Mouse (Mus musculus): ENCODE results near the gene Ubp1.

Ubp1 gene

DNA sequence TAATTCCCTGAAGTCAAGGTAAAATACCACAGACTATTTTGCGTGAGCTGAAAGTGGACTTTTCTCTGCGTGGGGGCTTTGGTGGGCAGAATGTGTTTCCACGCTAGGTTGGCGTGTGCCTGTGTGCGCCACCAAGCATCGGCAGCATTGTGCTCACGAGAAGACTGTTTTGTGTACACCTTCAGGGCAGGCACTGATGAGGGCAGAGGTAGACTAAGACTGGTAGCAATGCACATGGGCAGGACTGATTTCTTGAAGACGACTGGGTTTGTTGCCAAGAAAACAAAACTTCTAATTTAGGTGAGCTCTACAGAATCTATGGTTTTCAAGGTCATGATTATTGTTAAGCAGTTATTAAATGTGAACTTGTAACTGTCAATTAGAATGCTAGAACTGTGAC lies 38.7 kb downstream of the Ubp1 start:
- DNase-seq (ENCODE audit: low read depth, low spot score), result no peak

DNA sequence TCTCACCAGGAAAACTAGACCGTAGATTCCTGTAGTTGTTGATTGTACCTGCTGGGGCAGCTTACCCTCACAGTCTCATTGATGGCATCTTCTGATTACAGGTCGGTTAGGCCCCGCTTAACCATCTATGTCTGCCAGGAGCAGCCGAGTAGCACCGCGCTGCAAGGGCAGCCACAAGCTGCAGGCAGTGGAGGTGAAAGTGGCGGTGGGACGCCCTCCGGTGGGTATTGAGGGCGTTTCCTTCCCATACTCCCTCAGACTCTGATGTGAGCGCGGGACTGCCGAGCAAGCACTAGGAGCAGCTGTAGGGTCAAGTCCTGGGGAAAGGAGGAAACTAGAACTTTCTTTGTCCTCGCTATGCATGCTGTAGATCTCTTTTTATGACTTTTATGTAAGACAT lies 39.3 kb downstream of the Ubp1 start:
- DNase-seq (ENCODE audit: low read depth, low spot score), result no peak

DNA sequence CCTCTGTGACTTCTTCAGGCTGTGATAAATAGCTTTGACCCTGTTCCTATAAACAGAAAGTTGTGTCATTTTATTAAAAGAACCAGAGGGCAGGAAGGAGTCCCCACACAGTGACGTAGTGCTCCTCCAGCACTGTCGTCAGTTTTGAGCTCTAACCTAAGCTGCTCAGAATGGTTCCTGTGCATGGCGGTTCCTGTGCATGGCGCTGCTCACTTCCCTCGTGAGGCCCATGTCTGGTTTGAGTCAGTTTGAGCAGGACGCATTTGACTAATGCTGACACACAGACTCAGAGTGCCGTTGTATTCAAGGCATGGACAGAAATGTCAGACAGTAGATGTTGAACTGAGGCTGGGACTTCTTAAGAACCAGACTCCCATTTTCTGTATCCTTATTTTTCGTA lies 40.9 kb downstream of the Ubp1 start:
- no peak for DNase-seq (ENCODE audit: low read depth, low spot score)

DNA sequence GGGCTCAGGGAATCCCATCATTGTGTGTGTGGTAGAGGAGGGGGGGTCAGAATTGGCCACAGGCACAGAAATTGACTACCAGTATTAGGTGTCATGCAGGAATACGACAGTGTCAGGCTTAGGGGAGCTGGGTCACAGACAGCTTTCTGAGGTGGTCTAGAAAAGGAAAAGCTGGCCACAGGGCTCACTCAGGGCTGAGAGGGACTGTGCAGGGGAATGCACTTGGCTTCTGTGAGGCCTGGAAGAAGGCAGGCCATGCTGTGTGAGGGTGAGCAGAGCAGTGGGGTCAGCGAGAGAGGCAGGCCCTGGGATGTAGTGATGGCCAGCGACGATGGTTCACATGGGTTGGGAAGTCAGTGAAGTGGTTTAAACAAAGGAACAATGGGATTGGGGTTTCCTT lies 43.1 kb downstream of the Ubp1 start:
- DNase-seq (ENCODE audit: low read depth, low spot score), result no peak

DNA sequence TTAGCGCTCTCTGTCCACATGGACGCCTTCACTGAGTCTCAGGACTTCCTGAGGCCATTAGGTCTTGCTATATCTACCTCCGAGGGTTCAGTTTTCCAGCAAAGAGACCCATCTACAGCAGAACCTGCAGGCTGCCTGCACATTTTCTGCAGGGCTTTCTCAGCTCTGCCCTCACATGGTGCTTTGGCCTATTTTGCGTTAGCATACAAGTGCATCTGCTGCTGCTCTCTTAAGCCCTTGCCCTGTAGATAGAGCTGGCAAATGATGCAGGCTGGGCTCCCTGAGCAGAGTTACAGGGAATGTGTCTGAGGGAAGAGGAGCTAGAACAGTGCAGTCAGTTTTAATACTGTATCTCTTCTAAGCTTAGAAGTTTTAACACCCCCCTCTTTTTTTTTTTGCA lies 44.2 kb downstream of the Ubp1 start:
- no peak for DNase-seq (ENCODE audit: low read depth, low spot score)

DNA sequence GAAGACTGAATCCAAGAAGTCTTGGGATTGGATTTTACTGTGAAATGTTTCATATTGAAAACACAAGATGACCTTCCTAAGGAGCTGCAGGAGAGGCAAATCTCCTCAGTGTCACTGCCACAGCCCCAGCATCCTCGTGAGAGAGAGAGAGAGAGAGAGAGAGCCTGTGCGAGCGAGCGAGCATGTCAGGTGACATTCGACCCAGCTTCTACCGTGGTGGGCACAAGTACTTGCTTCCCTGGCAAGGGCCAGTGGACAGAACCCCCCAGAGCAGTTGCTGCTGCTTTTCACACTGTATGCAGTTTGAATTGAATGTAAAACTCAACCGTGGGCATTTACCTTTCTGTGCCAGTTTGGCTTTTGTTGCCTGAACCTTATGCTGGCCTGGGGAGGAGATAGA lies 44.7 kb downstream of the Ubp1 start:
- DNase-seq (ENCODE audit: low read depth, low spot score), result no peak

DNA sequence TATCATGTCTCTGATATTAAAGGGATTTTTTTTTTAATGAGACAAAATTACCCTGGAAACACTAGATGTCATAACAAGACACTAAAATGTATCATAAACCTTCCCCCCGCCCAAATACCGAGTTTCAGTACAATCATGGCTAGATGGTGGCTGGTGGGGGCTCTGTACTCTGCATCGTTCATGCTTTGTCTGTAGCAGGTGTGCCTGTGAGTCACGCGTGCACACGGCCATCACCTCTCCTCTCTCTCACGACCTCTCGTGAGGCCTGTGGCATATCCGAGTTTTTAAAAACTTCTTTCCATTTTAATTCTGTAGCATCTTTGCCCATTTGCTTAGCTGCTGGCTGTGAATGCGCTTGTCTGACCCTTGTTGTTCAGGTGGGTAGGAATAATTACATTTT lies 45.5 kb downstream of the Ubp1 start:
- no peak for DNase-seq (ENCODE audit: low read depth, low spot score)

DNA sequence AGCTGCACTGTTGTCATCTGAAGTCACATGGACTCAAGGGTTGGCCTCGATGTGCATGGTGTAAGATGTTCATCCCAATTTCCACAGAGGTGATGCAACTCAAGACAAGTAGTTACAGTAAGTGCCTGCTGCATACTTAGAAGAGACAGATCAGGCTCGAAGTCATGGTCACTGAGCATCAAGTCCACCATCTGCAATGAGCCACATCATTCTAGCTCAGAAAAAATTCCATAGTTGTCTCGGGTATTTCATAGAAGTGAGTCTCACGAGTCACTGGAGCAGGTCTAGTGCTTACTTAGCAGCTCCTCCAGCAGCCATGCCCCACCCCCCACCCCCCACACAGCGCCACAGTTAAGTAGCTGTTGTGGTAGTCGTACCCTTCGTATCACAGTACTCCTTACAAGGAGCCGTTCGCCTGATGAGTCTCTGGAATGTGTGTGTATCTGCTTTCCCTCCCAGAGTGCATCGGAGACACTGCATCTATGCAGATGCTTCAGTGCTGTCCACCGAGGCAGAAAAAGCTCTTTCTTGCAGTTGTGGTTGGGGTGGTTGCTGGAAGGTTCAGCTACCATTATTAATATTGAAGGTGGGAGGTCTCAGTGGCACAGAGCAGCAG lies 46.6 kb downstream of the Ubp1 start:
- DNase-seq (ENCODE audit: low read depth, low spot score), result no peak

DNA sequence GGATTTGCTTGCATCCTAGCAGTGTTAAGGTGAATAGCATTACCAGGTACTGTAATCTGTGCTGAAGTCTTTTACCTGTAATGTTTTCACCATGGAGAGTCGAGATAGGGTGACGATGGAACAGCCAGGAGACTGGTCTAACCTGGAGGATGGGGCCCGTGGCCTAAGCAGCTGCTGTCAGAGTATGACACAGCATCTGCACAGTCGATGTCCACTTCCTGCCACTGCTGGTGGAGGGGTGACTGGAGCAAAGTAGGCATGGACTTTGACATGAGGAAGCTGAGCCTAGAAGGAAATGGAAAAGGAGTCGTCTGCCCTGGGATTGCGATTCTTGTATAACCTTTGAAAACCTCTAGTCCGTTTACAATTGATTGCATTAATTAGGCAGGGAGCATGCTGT lies 47.9 kb downstream of the Ubp1 start:
- no peak for DNase-seq (ENCODE audit: low read depth, low spot score)

DNA sequence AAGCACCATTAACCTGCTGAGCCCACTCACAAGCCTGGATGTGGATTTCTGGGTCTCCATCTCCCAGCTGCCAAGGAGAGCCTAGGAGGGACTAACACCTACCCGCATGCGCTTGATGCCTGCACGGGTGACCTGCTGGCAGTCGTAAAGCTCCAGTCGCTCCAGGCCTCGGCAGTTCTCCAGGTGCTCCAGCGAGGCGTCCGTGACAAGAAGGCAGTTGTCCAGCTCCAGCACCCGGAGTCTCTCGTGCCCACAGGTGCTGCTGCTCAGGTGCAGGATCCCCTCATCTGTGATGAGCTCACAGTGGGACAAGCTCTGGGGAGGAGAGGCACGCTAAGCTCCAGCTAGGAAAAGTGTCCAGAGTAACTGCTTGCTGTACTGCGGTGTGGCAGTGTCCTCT lies 48.6 kb downstream of the Ubp1 start:
- DNase-seq (ENCODE audit: low read depth, low spot score), result no peak

DNA sequence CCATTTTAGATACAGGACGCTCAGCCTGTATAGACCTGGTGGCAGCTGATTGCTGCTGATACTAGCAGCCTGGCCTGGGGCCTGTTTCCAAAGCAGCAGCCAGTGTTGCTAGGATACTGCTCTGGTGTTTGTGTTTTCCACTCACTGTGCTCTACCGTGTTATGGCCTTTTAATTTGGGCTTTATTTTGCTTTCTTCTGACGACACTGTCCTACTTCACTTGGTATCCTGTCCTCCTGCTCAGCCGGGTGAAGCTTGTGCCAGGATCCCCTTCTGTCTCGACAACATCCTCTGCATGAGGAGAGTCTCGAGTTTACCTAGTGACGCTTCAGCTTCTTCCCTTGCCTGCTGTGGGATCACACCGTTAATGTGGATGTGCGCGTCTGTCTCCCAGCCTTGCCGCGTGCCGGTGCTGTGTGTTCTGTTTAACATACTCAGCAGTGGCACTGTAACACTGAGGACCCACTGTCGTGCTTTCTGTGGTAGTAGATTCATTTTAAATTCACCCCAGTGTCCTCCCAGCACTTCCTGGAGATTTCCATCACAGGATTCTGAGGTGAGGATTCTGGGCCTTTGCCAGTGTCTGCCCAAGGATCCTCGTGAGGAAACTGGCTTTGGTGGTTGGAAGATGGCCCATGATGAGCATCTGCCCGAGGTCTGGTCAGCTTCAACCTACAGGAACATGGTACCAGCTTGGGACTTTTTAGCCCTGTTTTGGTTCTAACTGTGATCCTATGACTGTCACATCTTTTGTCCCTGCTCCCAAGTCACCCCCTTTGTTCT lies 50.6 kb downstream of the Ubp1 start:
- no peak for DNase-seq (ENCODE audit: low read depth, low spot score)

DNA sequence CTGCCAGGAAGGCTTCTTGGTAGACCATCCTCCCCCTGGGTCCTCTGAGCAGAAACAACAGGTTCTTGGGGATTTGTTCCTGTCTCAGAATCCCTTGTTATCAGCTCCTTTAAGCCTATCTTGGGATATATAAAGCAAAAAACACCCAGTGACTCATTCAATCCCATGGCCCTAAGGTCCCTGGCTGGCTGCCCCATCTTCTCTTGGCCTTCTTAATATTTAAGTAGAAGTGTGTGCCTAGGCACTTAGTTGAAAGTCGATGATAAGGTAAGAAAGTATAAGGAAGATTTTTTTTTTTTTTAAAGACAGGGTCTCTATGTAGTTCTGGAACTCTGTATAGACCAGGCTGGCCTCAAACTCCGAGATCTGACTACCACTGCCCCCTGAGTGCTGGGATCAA lies 51.7 kb downstream of the Ubp1 start:
- DNase-seq (ENCODE audit: low read depth, low spot score), result peak; percentile 41

DNA sequence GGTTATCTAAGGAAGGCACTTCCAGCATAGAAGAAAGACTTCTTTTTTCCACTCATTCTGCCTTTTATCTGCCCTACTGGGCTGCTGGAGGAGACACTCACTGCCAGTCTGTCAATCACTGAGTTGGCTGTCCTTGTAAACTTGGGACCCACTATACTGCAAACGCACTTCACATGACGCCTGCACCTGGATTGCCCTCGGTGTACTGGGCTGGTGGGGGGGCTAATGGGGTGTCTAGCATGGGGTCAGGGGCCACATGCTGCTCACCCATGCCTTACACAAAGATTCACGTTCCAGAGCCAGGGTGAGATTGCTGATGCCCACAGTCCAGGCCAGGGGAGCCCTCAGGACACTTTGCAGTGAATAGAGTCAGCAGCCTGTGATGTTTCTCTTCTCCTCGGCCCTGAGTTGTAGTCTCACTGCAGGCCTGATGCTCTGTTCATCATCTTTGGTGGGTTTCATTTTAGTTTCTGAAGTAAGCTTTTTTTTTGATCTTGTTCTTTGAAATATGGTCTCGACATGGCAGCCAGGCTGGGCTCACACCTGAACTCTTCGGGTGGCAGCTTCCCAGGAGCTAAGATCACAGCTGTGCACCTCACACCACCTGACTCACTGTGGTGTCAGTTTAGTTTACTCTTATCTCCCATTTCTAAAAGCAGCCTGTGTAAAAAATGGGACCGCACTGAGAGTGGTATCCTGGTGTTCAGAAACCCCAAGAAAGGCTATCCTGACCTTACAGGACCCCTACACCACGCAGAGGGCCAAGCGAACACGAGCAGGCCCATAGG lies 52.3 kb downstream of the Ubp1 start:
- no peak for DNase-seq (ENCODE audit: low read depth, low spot score)

DNA sequence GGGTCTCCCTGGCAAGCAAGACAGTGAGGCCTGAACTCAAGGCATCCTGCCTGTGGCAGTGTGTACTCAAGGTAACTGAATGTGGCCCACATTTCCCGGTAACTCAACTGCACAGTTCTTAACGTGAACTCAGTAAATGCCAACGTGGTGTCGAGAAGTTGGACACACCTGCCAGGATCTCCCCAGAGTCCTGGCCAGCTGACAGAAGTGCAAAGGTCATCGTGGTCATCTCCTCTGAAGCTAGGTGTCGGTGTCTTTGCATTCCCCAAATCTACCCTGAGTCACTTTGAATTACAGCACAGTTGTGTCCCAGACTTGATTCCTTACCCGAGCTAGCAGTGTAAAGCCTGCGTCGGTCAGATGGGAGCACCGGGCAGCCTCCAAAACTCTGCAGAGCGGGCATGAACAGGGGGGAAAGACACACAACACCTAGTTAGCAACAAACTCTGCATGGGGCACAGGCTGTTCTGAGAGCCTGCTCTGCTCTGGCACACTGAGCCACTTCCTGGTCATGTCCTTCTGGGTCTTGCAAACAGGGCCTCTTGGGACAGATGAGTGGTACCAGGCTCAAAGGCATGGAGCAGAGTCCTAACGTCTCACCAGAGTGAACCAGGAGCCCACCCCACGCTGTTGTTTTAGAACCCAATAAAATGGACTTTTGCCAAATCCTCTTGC lies 54.3 kb downstream of the Ubp1 start:
- DNase-seq (ENCODE audit: low read depth, low spot score), result no peak

DNA sequence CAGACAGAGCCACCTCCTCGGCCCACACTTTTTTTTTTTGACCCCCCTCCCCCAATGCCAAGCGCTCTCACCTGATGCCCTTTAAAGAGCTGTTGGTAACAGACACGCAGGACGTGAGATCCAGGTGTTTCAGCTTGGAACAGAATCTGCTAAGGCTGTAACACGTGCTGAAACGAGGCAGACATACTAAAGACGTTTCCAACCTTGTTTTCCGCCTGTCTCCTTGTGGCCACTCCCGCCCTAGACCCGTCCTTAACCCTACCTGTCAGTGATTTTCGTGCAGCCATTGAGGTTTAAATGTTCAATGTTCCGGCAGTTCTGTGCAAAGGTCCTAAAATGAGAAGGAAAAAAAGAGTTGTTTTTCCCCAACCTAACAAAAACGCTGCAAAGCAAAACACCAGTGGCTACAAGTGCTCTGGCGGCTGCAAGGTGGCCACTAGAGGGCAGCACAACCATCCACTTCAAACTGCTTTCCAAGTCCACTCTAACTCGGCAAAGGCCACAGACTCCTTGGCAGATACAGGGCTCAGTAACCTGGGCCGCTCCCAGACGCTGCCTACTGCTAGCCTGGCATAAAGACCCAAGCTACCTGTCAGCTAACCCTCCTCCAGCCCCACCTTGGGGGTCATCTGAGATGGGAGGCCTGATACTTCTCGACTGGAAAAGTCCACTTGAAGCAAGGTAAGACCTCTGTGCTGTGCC lies 60.0 kb downstream of the Ubp1 start:
- DNase-seq (ENCODE audit: low read depth, low spot score), result peak; percentile 89

DNA sequence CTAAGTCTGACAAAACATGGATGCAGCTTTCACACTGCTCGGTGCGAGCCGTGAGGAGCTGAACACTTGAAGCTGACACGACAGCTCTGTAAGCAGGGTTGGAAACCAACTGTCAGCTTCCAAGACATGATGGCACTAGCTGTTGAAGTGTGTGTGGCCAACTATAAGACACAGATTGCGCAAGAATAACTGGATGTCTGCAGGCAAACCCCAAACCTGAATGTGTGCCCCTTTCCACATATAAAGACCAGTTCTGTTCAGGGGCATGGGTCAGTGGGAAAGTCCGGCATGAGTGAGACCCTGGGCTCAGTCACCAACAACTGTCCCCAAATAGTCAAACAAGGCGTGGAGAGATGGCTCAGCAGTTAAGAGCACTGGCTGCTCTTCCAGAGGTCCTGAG lies 62.1 kb downstream of the Ubp1 start:
- no peak for DNase-seq (ENCODE audit: low read depth, low spot score)

DNA sequence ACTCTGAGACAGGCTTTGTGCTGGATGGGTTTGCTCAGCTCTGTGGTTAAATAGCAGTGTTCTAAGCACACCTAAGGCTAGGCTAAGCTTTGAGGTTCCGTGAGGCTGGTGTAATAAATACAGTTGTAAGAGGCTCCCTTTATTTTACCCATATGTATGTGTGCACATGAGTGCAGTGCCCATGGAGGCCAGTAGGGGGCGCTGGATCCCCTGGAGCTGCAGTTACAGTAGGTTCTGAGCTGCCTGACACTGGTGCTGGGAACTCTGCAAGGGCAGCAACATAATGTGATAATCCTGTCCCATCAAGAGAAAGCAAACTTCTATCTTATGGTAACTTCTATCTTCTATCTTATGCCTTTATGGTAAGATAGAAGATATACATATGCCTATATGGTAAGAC lies 67.6 kb downstream of the Ubp1 start:
- no peak for DNase-seq (ENCODE audit: low read depth, low spot score)

DNA sequence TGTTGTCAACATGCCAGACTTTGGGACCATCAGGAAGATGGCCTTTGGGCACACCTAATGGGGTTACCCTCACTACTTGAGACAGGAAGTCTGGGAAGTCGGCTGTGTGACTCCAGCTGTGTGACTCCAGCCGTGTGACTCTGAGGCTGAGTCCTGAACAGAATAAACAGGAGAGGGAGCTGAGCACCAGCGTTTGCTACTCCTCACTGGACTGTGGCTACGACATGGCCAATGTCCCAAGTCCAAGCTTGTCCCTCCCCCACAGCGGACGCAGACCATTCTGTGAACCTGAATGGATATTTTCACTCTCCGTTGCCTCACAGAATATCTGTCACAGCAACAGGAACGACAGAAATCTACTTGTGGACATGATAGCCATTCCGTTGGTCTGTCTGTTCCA lies 76.1 kb downstream of the Ubp1 start:
- no peak for DNase-seq (ENCODE audit: low read depth, low spot score)

DNA sequence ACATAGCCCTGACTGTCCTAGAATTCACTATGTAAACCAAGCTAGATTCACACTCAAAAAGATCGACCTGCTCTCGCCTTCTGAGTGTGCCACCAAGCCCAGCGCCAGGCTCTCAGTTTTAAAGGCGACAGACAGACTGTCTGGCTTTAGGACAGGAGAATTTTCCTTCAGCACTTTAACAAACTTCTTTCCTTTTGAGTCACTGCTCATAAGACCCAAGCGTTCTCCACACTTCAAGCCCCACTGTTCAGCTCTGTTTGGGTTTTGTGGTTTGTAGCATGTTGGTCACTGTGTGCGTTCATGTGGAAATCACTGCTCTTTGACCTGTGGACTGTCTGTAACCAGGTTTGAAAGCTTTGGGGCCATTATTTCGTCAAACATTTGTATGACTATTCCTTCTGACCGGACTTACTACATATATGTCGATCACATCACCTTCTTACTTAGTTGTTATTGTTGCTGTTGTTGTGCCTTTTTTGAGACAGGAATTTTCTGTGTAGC lies 77.2 kb downstream of the Ubp1 start:
- DNase-seq (ENCODE audit: low read depth, low spot score), result no peak

DNA sequence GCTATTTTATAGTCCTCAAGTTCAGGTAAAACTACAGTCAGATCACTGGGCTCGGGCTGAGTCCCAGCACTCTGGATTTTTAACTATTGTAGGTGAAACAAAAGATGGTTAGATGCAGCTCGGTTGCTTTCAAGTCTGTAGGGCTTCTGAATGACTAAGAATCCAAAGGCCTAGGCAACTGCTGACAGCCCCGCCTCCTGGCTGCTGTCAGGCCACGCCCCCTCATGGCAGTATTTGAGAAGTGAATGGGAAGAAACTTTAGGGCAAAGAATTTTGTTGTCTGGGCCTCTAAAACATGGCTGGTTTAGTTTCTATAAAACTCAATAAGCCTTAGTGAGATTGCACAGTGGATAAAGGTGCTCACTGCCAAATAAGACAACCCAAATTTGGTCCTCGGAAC lies 78.8 kb downstream of the Ubp1 start:
- DNase-seq (ENCODE audit: low read depth, low spot score), result peak; percentile 14

DNA sequence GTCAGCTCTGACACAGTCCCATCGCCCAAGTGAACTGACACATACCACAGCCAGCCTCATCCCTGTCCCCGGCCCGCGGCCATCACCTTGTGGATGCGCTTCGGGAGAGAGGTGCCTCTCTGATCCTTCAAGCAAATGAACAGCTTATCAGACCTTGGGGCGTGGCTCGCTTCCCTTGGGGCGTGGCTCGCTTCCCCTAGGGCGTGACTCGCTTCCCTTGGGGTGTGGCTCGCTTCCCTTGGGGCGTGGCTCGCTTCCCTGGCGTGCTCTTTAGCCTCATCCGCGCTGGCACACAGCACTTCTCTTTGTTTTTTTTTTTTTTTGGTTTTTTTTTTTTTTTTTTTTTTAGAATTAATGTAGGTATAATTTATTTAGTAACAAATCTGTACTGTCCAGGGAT lies 80.5 kb downstream of the Ubp1 start:
- DNase-seq (ENCODE audit: low read depth, low spot score), result no peak

DNA sequence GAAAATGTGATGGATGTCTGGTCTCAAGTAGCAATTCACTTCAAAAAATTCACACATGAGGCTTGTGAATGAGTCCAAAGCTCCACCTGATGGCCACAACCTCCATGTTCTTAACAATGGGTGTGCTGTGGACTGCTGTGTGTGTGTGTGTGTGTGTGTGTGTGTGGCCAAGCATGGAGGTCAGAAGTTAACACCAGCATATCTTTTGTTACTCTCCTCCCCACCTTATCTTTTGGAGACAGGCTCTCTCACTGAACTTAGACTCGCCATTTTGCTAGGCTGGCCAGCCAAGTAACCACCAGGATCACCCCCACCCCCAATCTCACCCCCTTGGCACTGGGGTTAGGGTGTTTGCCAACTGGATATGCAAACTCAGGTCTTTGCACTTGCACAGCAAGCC lies 83.3 kb downstream of the Ubp1 start:
- no peak for DNase-seq (ENCODE audit: low read depth, low spot score)

Data from 3T3-L1 (cell line).